Mouse (Mus musculus): ENCODE measurements around the gene Celsr2. TPM values are rescaled to one million over a fixed set of nuclear protein-coding genes. Genes with fewer than 3 reads are reported as not detected.

Gene Celsr2
- total RNA-seq (2021): 1 to 10 TPM; 9.0 to 9.5 TPM

DNA sequence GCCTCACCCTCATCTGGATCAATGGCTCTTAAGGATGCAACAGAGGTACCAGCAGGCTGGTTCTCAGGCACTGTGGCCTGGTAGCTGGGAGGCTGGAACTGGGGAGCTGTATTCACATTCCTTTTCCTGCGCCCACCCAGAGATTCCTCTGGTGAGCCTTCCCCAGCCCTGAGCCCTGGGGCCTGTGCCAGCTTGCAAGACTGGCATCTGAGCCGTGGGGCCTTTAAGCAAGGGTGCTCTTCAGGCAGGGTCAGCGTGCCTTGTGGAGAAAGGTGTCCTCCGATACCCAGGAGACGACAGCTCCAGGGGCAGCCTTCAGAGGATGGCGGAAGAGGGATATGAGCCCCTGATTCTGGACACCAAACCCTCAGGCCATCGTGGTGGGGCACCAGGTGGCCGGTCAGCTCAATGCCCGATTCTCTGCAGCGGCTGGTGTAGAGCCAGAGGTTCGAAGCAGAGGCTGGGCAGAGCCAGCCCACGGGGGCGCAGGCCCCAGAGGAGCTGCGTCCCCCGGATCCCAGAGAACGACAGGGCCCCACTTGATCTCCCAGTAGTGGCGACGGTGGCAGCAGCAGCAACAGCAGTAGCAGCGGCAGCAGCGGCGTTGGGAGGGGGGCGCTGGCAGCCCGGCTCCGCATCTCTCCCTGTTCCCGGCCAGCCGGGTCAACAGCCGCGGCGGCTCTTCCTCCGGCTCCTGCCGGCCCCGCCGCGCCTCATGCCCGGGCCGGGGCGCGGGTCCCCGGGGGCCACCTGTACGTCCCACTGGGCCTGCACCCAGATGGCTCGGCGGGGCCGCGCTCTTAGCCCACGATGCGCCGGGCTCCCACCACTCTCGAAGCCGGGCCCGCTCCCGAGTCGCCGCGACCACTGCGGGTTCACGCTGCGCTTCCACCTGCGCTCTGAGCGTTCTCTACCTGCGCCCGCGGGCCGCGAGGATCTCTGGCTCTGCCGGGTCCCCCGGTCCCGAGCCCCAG lies at the start of gene Celsr2:
Gene Celsr2, minus strand, starts transcription at position 696 of the 974 bp plus-strand sequence.
- peak; percentile 27 for DNase-seq

DNA sequence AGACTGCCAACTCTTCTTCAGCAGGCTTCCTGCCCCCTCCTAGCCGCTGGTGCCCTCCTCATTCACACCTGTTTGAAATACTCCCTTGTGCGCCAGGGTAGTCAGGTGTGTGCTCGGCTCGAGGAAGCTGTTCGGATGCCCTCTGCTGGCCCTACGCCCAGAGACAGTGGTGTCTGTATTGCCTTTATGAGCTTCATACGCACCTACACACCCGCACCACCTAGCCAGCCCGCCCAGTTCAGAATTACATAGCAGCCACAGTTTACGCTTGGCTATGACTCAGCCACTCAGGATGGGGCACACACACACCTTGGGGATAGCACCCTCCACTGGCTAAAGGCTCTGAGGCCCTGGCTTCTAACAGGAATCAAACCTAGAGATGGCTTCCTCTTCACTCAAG lies 43.5 kb upstream of the Celsr2 start:
- no peak for DNase-seq

DNA sequence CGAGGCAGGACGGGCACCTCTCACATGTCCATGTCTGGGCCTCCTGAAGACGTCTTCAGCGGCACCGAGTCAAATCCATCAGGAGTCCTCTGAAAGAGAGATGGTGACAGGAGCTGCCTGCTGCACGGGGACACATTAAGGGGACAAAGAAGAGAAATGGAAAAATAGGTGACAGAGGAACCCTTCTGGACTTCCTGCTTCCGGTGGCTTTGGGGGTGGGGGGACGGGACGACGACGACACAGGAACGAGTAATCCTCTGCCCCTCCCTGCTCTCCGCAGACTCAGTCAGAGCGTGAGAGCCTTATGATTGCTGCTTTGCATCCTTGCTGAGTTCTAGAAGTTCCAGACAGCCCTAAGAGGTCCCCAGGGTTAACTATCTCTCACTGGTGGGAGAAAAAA lies 43.0 kb upstream of the Celsr2 start:
- no peak for DNase-seq

DNA sequence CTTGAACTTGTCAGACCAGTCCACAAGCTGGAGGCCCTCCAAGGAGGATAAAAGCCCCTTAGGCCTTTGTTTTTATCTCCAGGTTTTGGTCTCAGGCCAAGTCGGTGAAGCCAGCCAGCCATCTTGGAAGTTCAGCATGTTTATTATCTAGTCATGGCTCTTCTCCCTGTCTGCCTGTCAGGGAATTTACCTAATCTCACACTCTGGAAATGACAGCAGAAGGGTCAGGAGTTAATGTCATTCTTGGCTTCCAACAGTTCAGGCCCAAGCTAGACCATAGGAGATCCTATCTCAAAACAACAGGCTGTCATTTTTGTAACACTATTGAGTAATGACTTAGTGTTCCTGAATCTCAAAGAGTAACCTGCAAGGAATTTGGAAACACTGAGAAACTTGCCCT lies 38.8 kb upstream of the Celsr2 start:
- no peak for DNase-seq

DNA sequence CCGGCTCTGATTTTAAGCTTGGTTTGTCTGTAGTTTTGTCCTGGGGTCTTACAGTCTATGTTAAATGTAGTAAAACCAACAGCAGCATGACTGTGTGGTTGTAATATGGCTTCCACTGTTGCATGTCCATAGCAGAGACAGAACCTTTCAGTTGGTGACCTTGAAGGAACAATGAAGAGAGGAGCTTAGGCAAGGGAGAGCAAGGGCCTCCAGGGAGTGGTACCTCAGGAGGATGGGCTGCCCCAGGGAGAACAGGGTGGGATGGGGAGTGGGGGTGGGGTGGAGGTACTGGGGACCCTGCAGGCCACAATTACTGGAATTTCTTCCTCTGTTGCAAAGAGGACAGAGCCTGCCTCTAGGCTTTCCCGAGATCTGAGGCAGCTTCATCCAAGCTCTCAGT lies 36.6 kb upstream of the Celsr2 start:
- no peak for DNase-seq

DNA sequence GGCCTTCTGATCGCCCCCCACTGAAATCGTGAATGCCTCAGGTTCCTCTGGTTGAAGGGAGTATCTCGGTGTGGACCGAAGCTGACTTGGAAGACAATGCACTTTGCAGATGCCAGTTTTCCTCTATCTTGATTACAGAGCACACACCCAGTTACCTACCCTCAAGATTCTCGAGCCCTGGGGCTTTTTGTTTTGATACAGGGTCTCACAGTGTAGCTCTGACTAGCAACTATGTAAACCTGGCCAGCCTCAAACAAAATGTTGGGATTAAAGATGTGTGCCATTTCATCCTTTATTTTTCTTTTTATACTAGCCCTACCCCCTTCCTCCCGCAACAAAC lies 30.0 kb upstream of the Celsr2 start:
- no peak for DNase-seq

DNA sequence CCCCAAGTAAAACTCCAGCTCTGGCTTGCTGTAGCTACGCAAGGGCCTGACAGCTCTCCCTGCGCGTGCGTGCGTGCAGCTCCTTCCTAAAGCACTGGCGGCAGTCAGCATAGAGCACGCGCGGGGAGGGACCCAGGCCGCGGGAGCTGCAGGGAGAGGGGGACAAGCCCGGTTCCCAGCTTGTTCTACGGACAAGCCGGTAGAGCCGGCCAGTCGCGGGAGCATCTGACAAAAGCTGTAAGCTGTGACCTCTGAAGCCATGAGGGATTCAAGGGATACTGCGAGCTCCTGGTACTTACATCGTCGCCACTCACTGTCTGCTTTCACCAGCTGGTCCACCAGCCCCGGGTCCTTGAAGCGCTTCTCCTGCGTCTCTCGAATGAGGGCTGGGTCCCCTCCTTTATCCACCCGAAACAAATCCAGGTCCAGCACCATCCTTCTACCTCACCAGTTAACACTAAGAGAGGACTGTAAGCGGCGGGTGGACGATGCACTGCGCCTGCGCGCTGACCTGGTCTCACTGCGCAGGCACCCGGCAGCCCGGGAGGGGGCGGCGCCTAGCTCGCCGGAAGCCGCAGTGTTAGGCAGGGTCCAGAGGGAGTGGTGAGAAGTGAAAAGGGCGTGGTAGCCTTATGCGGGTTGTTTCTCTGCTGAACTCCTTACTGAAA lies 29.5 kb upstream of the Celsr2 start, which contains the start of gene Sars:
Gene Sars, minus strand, starts transcription at position 512 of the 668 bp plus-strand sequence.
- peak; percentile 93 for DNase-seq

DNA sequence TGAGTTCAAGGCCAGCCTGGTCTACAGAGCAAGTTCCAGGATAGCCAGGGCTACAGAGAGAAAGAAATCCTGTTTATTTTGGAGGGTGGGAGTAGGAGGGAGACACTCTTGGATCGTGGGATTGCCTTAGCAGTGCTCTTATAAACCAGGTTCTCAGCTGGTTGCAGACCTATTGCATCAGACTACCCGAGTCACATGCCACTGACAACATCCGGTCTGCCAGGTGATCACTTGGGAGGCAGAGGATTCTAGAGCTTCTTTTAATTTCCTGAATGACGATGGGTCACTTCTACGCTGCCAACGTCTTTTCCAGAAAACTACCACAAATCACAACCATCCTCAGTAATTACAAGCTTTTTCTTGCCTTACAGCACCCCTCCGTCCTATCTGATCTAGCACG lies 28.7 kb upstream of the Celsr2 start:
- DNase-seq: no peak

DNA sequence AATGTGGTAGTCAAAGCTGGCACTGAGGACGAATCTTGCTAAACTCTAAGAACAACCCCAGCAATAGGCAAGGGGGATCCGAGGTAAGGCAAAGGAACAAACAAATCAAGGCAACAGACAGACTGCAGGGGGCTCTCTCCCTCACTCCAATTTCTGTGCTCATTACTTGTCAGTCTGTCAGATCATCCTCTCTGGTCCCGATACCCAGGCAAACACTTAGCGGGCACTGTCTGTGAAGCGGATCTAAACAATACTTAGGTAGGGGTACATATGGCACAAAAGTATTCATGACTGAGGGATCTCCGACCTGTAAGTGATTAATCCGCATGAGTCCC lies 21.0 kb upstream of the Celsr2 start:
- DNase-seq: no peak

DNA sequence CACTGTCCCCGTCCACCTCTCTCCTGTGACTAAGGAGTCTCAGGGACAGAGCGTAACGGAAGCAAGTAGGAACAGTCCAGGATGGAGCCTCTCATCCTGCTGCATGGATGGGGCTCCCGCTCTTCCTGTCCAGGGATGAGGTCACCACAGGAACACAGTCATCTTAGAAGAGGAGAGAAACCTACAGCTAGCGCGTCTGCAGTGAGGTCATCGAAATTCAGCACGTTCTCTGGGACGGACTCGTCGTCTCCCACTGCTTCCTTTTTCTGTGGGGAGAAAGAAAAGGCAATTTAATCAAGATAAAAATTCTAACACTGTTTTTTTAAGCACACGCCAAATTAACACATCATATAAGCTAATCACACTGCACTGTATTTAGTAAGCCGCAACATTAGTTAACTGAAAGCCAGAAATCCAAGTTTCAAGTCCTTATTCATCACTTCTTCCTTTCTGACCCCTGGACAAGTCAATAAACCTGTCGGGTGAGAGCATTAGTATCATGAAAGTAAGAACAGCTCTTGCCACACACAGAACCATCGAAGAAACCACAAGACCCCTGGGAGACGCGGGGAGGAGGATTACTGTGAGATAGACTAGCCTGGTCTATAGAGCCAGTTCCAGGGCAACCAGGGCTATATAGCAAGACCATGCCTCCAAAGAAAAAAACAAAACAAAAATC lies 20.5 kb upstream of the Celsr2 start:
- peak; percentile 27 for DNase-seq

DNA sequence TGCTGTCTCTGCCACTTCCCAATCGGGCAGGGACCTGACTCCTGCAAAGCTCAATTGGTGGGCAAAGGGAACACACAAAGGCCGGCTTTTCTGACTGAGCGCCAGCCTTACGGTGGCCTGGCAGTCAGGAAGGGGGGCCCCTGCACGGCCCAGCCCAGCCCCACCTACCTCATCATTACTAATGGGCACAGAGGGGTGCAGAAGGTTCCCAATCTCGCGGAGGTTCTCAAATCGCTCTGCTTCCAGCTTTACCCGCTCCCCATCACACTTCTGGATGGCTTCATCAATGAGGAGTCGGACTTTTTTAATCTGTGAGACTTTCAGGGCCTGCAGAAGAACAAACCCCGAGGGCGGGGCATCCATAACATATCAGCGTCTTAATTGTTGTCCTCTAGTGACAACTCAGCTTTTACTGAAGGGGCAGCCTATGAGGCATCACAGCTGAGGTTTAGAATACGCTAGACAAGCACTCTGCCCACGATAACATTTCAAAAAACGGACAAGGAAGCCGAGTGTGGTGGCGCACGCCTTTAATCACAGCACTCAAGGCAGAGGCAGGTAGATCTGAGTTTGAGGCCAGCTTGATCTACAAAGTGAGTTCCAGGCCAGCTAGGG lies 18.6 kb upstream of the Celsr2 start:
- no peak for DNase-seq

DNA sequence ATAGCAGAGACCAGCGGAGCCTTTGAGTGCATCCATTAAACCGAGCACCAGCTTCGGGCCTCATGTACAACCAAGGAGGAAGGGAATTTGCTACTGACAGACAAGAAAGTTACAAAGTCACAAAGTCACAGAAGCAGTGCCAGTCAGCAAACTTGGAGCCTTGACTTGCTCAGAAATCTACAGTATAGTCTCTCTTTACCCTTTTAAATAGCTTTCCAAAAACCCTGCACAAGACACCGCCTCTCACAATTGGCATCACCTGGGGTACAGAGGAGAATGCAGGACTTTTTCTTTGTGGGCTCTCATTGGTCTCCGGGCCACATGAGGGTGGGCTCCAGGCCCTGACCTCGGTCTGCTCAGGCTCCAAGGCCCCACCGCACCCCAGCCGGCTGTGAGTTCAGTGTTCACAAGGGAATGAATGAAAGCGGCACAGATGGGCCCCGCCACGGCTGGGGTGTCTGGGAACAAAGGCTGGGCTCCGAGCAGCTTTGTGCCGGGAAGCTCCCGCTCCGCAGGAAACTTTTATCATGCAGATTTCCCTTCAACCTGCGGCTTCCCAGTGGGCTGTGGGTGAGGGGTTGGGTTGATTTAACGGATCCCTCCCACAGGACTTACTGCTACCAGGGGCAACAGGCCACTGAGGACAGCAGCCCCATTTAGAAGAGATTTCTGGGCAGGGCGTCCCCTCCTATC lies 18.0 kb upstream of the Celsr2 start:
- DNase-seq: no peak

DNA sequence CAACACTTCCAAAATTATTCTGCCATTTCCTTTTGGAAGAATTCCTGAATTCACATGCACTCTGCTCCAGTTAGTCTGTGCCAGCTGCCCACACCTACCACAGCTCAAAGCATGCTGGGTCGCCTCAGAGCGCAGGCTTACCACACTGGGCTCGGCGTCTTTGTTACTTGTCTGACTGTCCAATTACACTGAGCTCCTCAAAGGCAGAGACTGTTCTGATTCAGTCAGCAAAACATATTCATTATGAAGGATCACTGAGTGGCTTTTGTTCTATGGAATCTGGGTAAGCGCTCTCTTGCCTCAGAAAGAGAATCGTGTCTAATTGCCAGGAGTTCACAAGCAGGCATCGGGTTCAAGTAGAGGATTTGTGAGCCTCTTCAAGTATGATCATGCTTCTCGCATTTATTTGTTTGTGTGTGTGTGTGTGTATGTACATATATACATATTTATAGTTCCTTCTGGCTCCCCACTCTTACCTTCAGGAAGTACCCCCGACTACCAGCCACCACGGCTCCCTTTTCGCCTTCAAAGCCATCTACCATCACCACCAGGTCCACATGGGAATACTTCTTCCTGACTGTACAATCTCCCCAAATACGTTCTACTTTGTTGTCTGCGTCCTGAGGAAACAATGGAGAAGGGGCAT lies 17.3 kb upstream of the Celsr2 start:
- DNase-seq: no peak

DNA sequence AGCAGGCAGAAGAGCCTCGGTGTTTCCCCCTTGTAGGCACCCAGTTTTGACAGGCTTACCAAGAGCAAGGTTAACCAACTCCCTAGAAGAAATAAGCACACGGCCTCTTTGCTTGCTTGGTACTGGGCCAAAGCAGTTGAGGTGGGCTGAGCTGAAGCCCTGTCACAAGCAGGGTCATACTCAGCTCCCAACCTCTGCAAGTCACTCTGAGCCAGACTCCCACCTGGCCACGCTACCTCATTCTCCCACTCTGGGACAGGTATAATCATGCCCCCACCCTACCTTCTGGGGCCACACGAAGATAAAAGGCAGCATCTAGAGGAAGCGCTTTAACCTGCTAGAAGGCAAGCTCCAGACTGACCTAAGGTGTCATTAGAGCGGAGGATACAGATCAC lies 10.3 kb upstream of the Celsr2 start:
- no peak for DNase-seq

DNA sequence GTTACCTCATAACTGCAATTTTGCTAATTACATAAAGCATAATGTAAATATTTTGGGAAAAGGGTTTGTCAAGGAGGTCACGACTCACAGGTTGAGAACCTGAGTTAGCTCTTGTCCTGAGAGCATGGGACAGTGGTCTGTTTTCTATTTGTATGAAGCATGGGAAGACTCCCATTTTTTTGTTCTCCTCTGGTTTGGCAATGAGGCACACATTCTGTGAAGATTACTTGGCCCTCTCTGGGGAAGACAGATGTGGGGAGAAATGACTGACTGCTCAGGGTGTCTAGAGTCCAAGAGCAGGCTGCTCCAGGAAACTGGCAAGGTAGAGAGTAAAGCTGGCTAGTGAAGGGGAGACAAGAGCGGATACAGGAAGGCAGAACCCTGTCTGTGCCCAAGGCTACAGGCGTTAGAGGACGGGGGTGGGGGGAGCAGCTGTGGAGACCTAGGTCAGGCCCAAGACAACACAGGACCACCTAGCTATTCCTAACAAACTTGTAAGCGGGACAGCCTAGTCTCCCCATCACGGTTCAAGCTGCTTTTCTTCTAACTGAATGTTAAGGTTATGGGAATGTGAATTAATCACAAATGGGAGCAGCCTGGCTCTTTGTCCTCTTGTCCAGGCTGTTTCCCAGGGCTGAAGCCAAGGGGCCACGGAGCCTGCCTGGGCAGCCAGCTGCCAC lies 9.7 kb upstream of the Celsr2 start:
- no peak for DNase-seq

DNA sequence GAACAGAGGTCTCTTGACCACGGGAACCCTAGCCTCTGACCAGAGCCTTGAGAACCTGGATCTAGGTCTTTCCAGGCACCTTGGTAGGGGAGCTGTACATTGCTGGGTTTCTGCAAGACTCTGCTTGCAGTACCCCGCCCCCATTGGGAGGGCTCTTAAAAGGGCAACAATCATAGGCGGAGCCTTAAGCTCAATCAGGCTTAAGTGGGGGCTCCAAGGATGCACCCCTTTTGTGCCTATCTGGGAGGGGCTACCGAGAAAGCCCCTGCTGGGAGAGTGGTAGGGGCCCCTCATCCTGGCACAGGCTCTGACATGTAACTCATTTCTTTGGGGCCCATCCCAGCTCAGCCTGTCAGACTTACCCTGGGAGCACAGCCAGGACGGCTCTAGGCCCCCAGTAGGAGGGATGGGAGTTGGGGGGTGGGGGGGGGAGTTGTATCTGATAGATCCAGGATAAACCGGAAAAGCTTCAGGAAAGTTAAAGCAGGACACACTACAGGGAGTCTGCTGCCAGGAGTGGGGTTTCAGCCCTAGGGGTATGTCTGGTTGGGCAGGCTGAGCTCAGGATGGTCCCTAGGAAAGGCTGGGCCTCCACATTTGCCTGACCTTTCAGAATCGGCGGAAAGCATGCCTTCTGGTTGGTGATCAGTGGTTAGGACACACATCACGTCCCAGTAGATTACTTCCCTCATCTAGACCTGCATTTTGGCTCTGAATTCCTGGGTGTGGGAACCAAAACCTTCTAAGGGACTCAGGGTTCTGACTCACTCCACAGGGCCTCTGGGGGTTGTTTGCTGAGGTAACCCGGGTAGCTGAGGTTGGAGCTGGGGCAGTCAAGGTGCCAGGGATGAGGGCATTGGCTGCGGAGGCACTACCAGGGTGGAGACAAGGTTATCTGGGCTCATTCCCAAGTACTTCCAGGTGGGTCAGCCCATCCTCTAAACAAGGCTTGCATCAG lies 8.8 kb upstream of the Celsr2 start:
- DNase-seq: peak; percentile 39

DNA sequence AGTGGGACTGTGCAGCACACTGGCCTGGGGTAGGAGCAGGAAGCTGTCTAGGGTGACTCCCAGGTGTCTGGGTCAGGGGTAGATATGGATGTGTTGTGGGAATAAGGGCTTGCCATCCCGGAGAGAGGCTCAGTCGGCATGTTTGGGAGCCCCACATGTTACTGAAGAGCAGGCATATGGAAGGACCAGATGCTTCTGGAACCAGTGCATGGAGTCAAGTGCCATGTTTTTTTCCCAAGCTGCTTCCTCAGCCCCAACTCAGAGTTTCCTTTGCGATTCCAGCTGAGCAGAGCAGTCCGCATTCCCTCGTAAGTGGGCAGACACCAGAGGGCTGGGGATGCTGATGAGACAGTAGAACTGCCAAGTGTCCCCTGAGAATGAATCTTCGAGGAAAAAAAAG lies 7.7 kb upstream of the Celsr2 start:
- DNase-seq: no peak

DNA sequence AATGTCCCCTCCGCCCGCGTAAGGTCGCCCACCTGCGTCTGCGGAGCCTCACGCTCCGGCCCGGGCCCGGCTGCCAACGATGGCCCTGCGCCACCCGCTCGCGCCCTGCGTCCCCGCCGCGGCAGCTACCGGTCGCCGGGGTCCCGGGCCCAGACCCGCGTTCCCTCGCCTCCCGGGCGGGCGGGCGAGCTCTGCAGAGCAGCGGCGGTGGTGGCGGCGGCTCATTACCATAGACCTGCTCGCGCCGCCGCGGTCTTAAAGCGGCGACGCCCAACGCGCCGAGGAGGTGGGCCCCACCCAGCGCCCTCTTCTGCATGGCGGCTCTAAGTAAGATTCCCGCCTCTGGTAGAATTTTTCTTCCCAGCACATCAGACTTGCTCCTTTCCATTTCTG lies 475 bp upstream of the Celsr2 start:
- peak; percentile 75 for DNase-seq

DNA sequence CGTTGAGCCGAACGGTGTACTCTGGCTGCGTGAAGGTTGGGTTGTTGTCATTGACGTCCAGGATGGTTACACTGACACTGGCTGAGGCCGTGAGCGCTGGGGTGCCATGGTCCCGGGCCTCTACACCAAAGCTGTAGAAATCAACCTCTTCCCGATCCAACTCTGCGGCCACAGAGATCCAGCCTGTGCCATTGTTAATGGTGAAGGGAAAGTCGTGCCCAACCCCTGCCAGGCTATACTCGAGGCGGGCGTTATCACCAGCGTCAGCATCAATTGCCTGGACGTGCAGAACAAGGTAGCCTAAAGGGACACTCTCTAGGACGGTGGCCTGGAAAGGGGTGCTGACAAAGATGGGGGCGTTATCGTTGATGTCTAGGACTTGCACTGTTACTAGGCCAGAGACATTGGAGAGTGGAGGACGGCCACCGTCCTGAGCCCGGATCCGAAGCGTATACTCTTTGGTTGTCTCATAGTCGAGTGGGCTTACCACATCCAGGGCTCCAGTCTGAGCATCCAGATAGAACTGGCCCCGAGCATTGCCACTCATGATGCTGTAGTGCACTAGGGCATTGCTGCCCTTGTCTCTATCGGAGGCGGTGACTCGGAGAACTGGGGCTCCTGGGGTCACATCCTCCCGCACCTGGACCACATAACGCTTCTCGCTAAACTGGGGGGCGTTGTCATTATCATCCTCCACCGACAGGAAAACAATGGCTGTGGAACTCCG lies 1.6 kb downstream of the Celsr2 start:
- no peak for DNase-seq
